Mouse (Mus musculus): ENCODE data around the gene Gm49510.
A peak's percentile ranks its signal among the peaks of the same experiment; 100 is the strongest.

DNA sequence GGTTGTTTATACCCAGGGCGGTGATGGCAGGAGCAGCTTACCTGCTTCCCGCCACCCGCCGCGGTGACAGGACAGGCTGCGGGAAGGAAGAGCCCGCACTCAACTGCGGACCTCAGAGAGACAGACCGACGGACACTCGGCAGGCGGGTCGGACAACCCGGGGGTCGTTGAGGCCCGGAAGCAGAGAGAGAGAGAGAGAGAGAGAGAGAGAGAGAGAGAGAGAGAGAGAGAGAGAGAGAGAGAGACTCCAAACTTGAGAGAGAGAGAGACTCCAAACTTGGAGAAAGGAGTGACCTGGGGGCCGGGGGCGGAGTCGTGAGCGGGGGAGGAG is at the start of gene Gm49510:
- TF ChIP-seq CTCF (conservative IDR thresholded peaks at IDR 0.05 in 1 of 2, IDR thresholded peaks at IDR 0.05 in 1 of 2; ENCODE audit: low read depth in 2 of 2, low read length in 2 of 2) = no peak
- no peak for TF ChIP-seq MAX (IDR thresholded peaks at IDR 0.05; ENCODE audit: low read length)
- no peak for TF ChIP-seq MXI1 (IDR thresholded peaks at IDR 0.05; ENCODE audit: low read depth, low read length)
- no peak for TF ChIP-seq CHD1 (IDR thresholded peaks at IDR 0.05; ENCODE audit: low read depth, low read length)
- no peak for TF ChIP-seq HCFC1 (IDR thresholded peaks at IDR 0.05; ENCODE audit: low read depth, low read length)
- TF ChIP-seq KAT2A (IDR thresholded peaks at IDR 0.05; ENCODE audit: insufficient replicate concordance, low read length) = no peak
- TF ChIP-seq JUND (conservative IDR thresholded peaks at IDR 0.05; ENCODE audit: low read depth, low read length) = no peak
- TF ChIP-seq SIN3A (IDR thresholded peaks at IDR 0.05; ENCODE audit: low read length) = no peak; the same call in 1 of the 2 replicates
- no peak for TF ChIP-seq POLR2A (IDR thresholded peaks at IDR 0.05; ENCODE audit: low read depth, low read length)
- TF ChIP-seq MYC (IDR thresholded peaks at IDR 0.05; ENCODE audit: low read depth, low read length) = no peak
- TF ChIP-seq ELF1 (IDR thresholded peaks at IDR 0.05; ENCODE audit: low read depth, low read length) = no peak
- TF ChIP-seq USF1 (IDR thresholded peaks at IDR 0.05; ENCODE audit: low read depth, low read length) = no peak
- TF ChIP-seq MAZ (IDR thresholded peaks at IDR 0.05; ENCODE audit: low read depth, low read length) = peak; percentile 66; the same call in 1 of the 2 replicates
